ENCODE assay signal across 9 mouse cellular contexts in the genomic region with DNA sequence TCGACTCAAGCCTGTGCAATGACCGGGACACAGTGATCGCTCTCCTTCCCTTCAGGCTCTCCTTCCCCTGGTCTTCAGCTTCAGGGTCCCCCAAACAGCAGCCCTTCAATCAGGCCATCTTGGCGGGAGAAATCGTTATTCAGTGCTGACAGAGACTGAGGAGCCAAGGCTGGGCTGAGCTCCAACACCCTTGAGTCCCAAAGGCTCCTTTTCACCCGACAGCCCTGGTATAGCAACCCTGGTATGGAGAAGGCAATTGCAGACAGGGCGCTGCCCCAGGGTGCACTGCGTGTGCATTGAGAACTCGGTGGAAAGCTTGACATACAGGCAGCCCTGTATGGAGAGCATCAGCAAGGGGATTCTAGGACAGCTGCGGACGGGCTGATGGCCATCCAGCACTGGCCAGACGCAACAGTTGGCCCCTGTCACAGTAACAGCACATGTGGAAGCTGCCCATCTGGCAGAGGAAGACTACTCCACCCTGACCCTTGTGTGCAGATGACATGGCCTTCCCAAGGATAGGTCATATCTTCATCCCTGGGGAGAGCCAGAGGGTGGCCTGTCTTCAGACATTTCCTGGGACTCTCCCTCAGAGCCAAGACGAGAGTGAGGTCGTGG. TPM values are rescaled to one million over a fixed set of nuclear protein-coding genes. Genes with fewer than 3 reads are reported as not detected.
DNase-seq lines count a peak whose midpoint lies in the region; ATAC-seq lines count a peak whose summit lies in the region.
"Had no signal": no experiment of that assay in that cellular context is flagged by ENCODE, and none has a peak within 500 bp of the region (broad histone marks: within the 10 kb centered on the region; RNA-seq: fewer than 3 reads in every experiment).

No protein-coding gene starts in this region.

- no peak for ATAC-seq in inflammation-experienced regulatory T-cells, adult 6 months

- DNase-seq in adrenal gland, postnatal 10 days = peak; percentile 42
- DNase-seq in adrenal gland, postnatal 25 days = no peak
- DNase-seq in gastrocnemius, postnatal 25 days = peak; percentile 72
- DNase-seq in kidney, adult 11 months = peak; percentile 40
- peak; percentile 72 for DNase-seq in lung, postnatal 10 days
- no peak for DNase-seq in B cell, adult 2 months
- no peak for DNase-seq in left cerebral cortex, postnatal 25 days (ENCODE audit: low spot score in 2 of 2)
- DNase-seq: thymus, postnatal 4 days had no signal

- intact Hi-C loops in left cerebral cortex, postnatal 25 days (cut with DNase I) = no loop called here

RNA-seq across cellular contexts. Expression of a gene that starts 2.8 kb away (rescaled TPM):
- 10 to 100 TPM; 49.1 to 49.2 TPM for total RNA-seq in adrenal gland, postnatal 10 days (2021)
- 15.1 and 15.8 TPM in 2 replicates for total RNA-seq in adrenal gland, postnatal 25 days (2021)
- 10 to 100 TPM; 19.1 to 28.7 TPM for total RNA-seq in gastrocnemius, postnatal 25 days (2021)
- polyA plus RNA-seq in inflammation-experienced regulatory T-cells, adult 6 months (2017; shearing (Covaris generic)) = not detected
- 1 to 10 TPM; 2.0 to 2.6 TPM for total RNA-seq in left cerebral cortex, postnatal 25 days (2021)

RNA-seq across cellular contexts. Expression of a gene that starts 57.2 kb away (rescaled TPM):
- total RNA-seq in adrenal gland, postnatal 10 days (2021) = 10 to 100 TPM; 14.6 to 22.4 TPM
- 18.2 and 29.6 TPM in 2 replicates for total RNA-seq in adrenal gland, postnatal 25 days (2021)
- 1 to 10 TPM; 6.5 to 8.8 TPM for total RNA-seq in gastrocnemius, postnatal 25 days (2021)
- 10 to 100 TPM; 11.9 to 42.4 (median 32.1) TPM for polyA plus RNA-seq in inflammation-experienced regulatory T-cells, adult 6 months (2017; shearing (Covaris generic))
- 10 to 100 TPM; 64.3 to 71.4 TPM for total RNA-seq in left cerebral cortex, postnatal 25 days (2021)

Comparison
In these comparisons a context has a peak if more than half of its experiments do, and no peak if none do; other contexts are left out.
1. DNase-seq: peak in adrenal gland, postnatal 10 days (single experiment), gastrocnemius, postnatal 25 days (single experiment), kidney, adult 11 months (single experiment) and lung, postnatal 10 days (single experiment); none in adrenal gland, postnatal 25 days (single experiment), B cell, adult 2 months (0 of 2) and left cerebral cortex, postnatal 25 days (0 of 2).